Mouse (Mus musculus) spleen, adult 10 weeks (tissue): ENCODE results near the gene Zdhhc6. TPM values are rescaled to one million over a fixed set of nuclear protein-coding genes. Genes with fewer than 3 reads are reported as not detected.

Experiments
- polyA plus RNA-seq: library from polyadenylated mRNA; stranded (reverse); fragments of 350-450 nt; fragmentation: Illumina TruSeq; extraction: RNeasy Lipid Tissue Mini Kit (QIAGEN cat#74804); gene quantifications from one replicate; pipeline ENCODE4 v1.2.3, GENCODE M21; 2015; ENCODE audit warnings: low replicate concordance; ENCODE audit not compliant: insufficient read depth

The Zdhhc6 gene
- 48.3 TPM for polyA plus RNA-seq

GRCm38 (mm10) chr19:55315452-55316108 is at the start of gene Zdhhc6:
Zdhhc6 (minus strand) TSS chr19:55316032.

GRCm38 (mm10) chr19:55316109-55316714 is 380 bp upstream of the Zdhhc6 start, which contains the start of gene Vti1a:
Vti1a (plus strand) TSS chr19:55316295.

GRCm38 (mm10) chr19:55251383-55252124 is 64.3 kb downstream of the Zdhhc6 start, which contains the start of gene Acsl5:
Acsl5 (plus strand) TSS chr19:55251938.

DNA sequence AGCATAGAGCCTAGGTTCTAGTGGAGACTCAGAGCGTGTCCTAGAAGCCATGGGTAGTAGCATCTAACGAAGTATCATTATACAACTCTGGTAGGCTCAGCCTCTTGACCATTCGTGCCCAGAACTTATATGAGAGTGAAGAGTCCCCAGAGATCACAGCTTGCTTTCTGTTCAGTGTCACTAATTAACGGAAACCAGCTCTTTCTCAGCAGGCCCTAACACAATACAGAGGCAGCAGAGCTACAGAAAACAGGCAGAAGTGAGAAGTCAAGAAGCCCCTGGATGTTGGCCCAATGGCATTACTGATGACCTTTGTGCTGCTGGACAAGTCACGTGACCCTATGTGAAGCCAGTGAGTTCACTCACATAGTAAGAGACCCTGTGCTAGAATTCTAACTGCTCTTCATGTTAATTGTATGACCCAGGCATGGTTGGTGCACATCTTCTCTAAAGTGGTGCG is 74.6 kb downstream of the Zdhhc6 start, which contains the start of gene Gucy2g:
Gene Gucy2g, minus strand, starts transcription at position 51 of the 460 bp plus-strand sequence.

Other genes starting within 250 kb of the Zdhhc6 start
- 9.9 TPM for gene Gpam, start 188.8 kb downstream of the Zdhhc6 start, polyA plus RNA-seq
- not detected for gene Tectb, start 135.3 kb downstream of the Zdhhc6 start, polyA plus RNA-seq
- gene Gucy2g, start 74.8 kb downstream of the Zdhhc6 start, polyA plus RNA-seq, result 0.29 TPM
- 87.9 TPM for gene Acsl5, start 64.1 kb downstream of the Zdhhc6 start, polyA plus RNA-seq
- 28.9 TPM for gene Vti1a, start 263 bp upstream of the Zdhhc6 start, polyA plus RNA-seq